In the genomic region with DNA sequence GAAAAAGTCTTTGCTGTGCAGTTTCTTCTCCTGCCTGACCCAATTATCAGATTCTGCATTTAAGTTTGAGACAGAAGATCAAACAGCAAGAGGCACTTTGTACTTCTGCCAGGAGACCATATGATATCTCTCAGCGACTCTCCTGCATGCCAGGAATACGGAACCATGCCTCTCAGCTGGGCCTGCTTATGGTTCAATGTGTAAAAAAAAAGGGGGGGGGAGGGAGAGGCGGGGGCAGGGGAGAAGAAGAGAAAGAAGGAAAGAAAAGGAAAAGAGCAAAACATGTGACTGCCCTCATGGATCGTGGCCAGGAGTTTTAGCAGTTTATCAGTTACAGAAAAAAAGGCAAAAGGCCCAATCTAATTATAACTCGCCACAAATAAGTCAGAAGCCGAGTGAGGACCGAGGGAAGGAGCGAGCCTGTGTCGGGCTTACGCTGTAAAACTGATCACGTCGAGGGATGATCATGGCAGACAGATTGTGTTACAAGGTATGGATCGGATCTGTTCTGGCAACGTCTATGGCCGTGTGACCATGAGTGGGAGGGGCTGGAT, we compare ENCODE assay signal across 8 mouse cellular contexts.
DNase-seq lines count a peak whose midpoint lies in the region; ATAC-seq and TF ChIP-seq lines count a peak whose summit lies in the region.

No protein-coding gene starts in this region.

- H3K27me3 ChIP-seq in lung, embryonic 16.5 days (ENCODE audit: control insufficient read depth, insufficient read depth, low read depth, low read length), result no peaks in the 10 kb centered on the region

- peak overlapping the region; percentile 31; the same call in 1 of the 2 replicates for H3K4me2 ChIP-seq in lung, embryonic 16.5 days (ENCODE audit: low read depth, low read length)

- peak; percentile 33 for DNase-seq in adrenal gland, adult 2 months
- DNase-seq in adrenal gland, postnatal 25 days, result no peak
- DNase-seq in layer of hippocampus, adult 2 months (ENCODE audit: low spot score in 2 of 2), result peak; percentile 20 to 53
- no peak for DNase-seq in layer of hippocampus, postnatal 36 days
- peak; percentile 64 for DNase-seq in cerebellum, adult 9-11 months
- no peak for DNase-seq in MN1 (ENCODE audit: low spot score)
- DNase-seq in ovary, adult 18-20 months (ENCODE audit: low spot score), result no peak

- peak overlapping the region; percentile 16; the same call in 1 of the 2 replicates for H3K9ac ChIP-seq in lung, embryonic 16.5 days (ENCODE audit: low read length)

- no peaks in the 10 kb centered on the region for H3K9me3 ChIP-seq in lung, embryonic 16.5 days (ENCODE audit: control insufficient read depth, low read length)

- peak; percentile 84 for ATAC-seq in lung, embryonic 16.5 days (ENCODE audit: low read depth)

- no peak for TF ChIP-seq CTCF in layer of hippocampus, adult 2 months (conservative IDR thresholded peaks at IDR 0.05)

- H3K36me3 ChIP-seq in lung, embryonic 16.5 days (ENCODE audit: control insufficient read depth, insufficient read depth, low read length), result no peaks in the 10 kb centered on the region

- H3K4me3 ChIP-seq in layer of hippocampus, adult 2 months, result no peak overlapping the region
- H3K4me3 ChIP-seq in lung, embryonic 16.5 days (ENCODE audit: low read length), result peak overlapping the region; percentile 10; the same call in 1 of the 2 replicates

- H3K4me1 ChIP-seq in lung, embryonic 16.5 days (replicated peaks; ENCODE audit: control insufficient read depth, insufficient read depth, low read length), result peaks cover 7% of the 10 kb centered on the region

- 38% methylated on average over 15 of the region's 15 CpGs for WGBS in lung, embryonic 16.5 days

- no peak overlapping the region for H3K27ac ChIP-seq in layer of hippocampus, adult 2 months
- 0 out of 2 replicates have a peak overlapping the region, but pooled peaks have one; percentile 14 for H3K27ac ChIP-seq in lung, embryonic 16.5 days (ENCODE audit: low read length)

Comparison
In these comparisons a context has a peak if more than half of its experiments do, and no peak if none do; other contexts are left out.
1. DNase-seq: peak in adrenal gland, adult 2 months (single experiment), layer of hippocampus, adult 2 months (2 of 2) and cerebellum, adult 9-11 months (single experiment); none in adrenal gland, postnatal 25 days (single experiment), layer of hippocampus, postnatal 36 days (0 of 2), MN1 (single experiment) and ovary, adult 18-20 months (single experiment).